In the genomic region with DNA sequence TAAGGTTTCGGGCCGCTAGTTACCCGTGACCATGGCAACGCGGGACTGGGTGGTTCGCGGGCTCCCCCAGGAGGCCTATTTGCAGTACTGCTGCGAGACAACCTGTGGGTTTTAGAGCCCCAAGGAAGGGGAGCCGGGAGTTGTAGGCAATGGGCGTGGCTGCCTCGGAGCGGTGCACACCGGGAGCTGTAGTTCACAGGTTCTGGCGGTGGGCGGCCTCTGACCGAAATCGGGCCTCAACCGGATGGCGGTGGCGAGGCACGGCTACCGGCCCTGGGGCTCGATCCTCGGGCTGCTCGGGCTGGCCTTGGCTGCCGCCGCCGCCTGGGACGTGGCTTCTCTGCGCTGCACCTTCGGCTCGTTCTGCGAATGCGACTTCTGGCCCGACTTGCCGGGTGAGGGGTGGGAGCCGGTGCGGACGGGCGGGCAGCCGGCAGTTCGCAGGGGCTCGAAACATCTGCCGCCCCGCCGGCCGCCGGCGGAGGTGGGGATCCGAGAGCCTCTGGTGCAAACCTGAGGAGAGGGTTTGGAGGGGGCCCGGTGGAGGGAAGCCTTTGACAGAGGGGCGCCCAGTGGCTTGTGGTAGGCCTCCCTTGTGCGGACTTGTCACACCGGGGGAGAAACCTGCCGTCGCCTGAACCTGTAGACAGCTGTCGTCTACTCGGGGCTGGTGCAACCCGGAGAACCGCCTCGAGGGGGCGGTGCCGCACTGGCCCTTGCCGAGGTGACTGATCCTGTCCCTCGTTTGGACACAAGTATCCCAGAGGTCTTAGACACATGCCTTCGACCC, we compare ENCODE assay signal across 8 mouse cellular contexts. TPM values are rescaled to one million over a fixed set of nuclear protein-coding genes. Genes with fewer than 3 reads are reported as not detected.
DNase-seq lines count a peak whose midpoint lies in the region; ATAC-seq and TF ChIP-seq lines count a peak whose summit lies in the region.

A gene (plus strand): TSS at position 179 of the 790 bp plus-strand sequence.

- peak; percentile 94 for TF ChIP-seq CTCF in C2C12 (IDR thresholded peaks at IDR 0.05; ENCODE audit: control insufficient read depth, insufficient read depth, insufficient read length)
- peak; percentile 96 for TF ChIP-seq CTCF in brain, embryonic 14.5 days (IDR thresholded peaks at IDR 0.05; ENCODE audit: borderline replicate concordance, extremely low read depth, insufficient read depth, insufficient read length)
- peak; percentile 92 for TF ChIP-seq CTCF in liver, adult 2 months (IDR thresholded peaks at IDR 0.05; ENCODE audit: low read depth, low read length)

- H3ac ChIP-seq in C2C12 (ENCODE audit: control insufficient read depth, insufficient read length, low read depth) (peak within 1 kb of the TSS; percentile 98), myocyte (ENCODE audit: control insufficient read depth, insufficient read length) (peak within 1 kb of the TSS; percentile 50)

- H3K27me3 ChIP-seq in C2C12 (ENCODE audit: control insufficient read depth, insufficient read depth, insufficient read length) = peaks cover 6% of the 10 kb centered on the region
- no peaks in the 10 kb centered on the region for H3K27me3 ChIP-seq in erythroblast, embryonic 14.5 days (ENCODE audit: control insufficient read depth)
- H3K27me3 ChIP-seq in heart, embryonic 11.5 days (ENCODE audit: control insufficient read depth, insufficient read depth, low read length) = no peaks in the 10 kb centered on the region
- no peaks in the 10 kb centered on the region for H3K27me3 ChIP-seq in kidney, embryonic 16.5 days (ENCODE audit: insufficient read depth, low read length)
- H3K27me3 ChIP-seq in liver, adult 2 months (ENCODE audit: control insufficient read depth, insufficient read depth, low read length) = no peaks in the 10 kb centered on the region
- H3K27me3 ChIP-seq in myocyte (ENCODE audit: control insufficient read depth, insufficient read depth, insufficient read length) = no peaks in the 10 kb centered on the region
- no peaks in the 10 kb centered on the region for H3K27me3 ChIP-seq in splenic B cell, adult 2 months (ENCODE audit: control insufficient read depth, insufficient read depth, low read length, poor library complexity, severe bottlenecking)

- H3K27ac ChIP-seq in heart, embryonic 11.5 days (ENCODE audit: low read depth, low read length) = peak within 1 kb of the TSS; percentile 83
- H3K27ac ChIP-seq in kidney, embryonic 16.5 days (ENCODE audit: low read length) = peak within 1 kb of the TSS; percentile 87
- H3K27ac ChIP-seq in liver, adult 2 months (replicated peaks; ENCODE audit: insufficient read depth, low read depth, low read length) = peak within 1 kb of the TSS; percentile 86

- peaks cover 10% of the 10 kb centered on the region for H3K36me3 ChIP-seq in C2C12 (ENCODE audit: control insufficient read depth, insufficient read depth)
- peaks cover 25% of the 10 kb centered on the region for H3K36me3 ChIP-seq in erythroblast, embryonic 14.5 days (ENCODE audit: control insufficient read depth)
- peaks cover 16% of the 10 kb centered on the region; the same call in 1 of the 2 replicates for H3K36me3 ChIP-seq in heart, embryonic 11.5 days (ENCODE audit: control insufficient read depth, insufficient read depth, low read length)
- peaks cover 28% of the 10 kb centered on the region for H3K36me3 ChIP-seq in kidney, embryonic 16.5 days (ENCODE audit: insufficient read depth, low read length)
- H3K36me3 ChIP-seq in liver, adult 2 months (ENCODE audit: control insufficient read depth, insufficient read depth, low read length) = no peaks in the 10 kb centered on the region; the same call in 1 of the 2 replicates
- H3K36me3 ChIP-seq in myocyte (ENCODE audit: control insufficient read depth, insufficient read depth) = no peaks in the 10 kb centered on the region
- H3K36me3 ChIP-seq in splenic B cell, adult 2 months (ENCODE audit: control insufficient read depth, insufficient read depth, low read length, poor library complexity, severe bottlenecking) = peaks cover 8% of the 10 kb centered on the region

- TF ChIP-seq POLR2A in brain, embryonic 14.5 days (IDR thresholded peaks at IDR 0.05; ENCODE audit: borderline replicate concordance, extremely low read depth, insufficient read depth, insufficient read length, poor library complexity, severe bottlenecking) = peak; percentile 66
- TF ChIP-seq POLR2A in liver, adult 2 months (IDR thresholded peaks at IDR 0.05; ENCODE audit: extremely low read depth, insufficient read depth, low read length) = peak; percentile 39; the same call in 1 of the 2 replicates
- TF ChIP-seq POLR2A in myocyte (IDR thresholded peaks at IDR 0.05; ENCODE audit: insufficient read length, low read depth) = peak; percentile 86

- H3K79me3 ChIP-seq in C2C12 (ENCODE audit: low read depth) = no peaks in the 10 kb centered on the region

- H3K79me2 ChIP-seq in C2C12 (ENCODE audit: control insufficient read depth, insufficient read depth) (no peaks in the 10 kb centered on the region), myocyte (ENCODE audit: control insufficient read depth, insufficient read depth) (no peaks in the 10 kb centered on the region)
- H3K79me2 ChIP-seq in liver, adult 2 months (ENCODE audit: control insufficient read depth, insufficient read depth, low read length) = no peaks in the 10 kb centered on the region

- ATAC-seq in heart, embryonic 11.5 days (replicated peaks; ENCODE audit: insufficient number of reproducible peaks, low FRiP score, low TSS enrichment) = peak; percentile 92
- ATAC-seq in kidney, embryonic 16.5 days (ENCODE audit: low FRiP score, low TSS enrichment) = peak; percentile 95

- peak within 1 kb of the TSS; percentile 85 for H3K9ac ChIP-seq in heart, embryonic 11.5 days (ENCODE audit: low read depth, low read length)
- peak within 1 kb of the TSS; percentile 92 for H3K9ac ChIP-seq in kidney, embryonic 16.5 days (replicated peaks; ENCODE audit: low read length)
- peak within 1 kb of the TSS; percentile 99 for H3K9ac ChIP-seq in liver, adult 2 months (ENCODE audit: low read depth, low read length)

- no peaks in the 10 kb centered on the region for H3K9me3 ChIP-seq in erythroblast, embryonic 14.5 days (ENCODE audit: control insufficient read depth, low read length)
- H3K9me3 ChIP-seq in heart, embryonic 11.5 days (replicated peaks; ENCODE audit: control insufficient read depth, low read length) = no peaks in the 10 kb centered on the region
- no peaks in the 10 kb centered on the region for H3K9me3 ChIP-seq in kidney, embryonic 16.5 days (ENCODE audit: low read length)

- peaks cover 20% of the 10 kb centered on the region for H3K4me1 ChIP-seq in erythroblast, embryonic 14.5 days (ENCODE audit: control insufficient read depth)
- H3K4me1 ChIP-seq in heart, embryonic 11.5 days (ENCODE audit: control insufficient read depth, insufficient read depth, low read length) = 0 out of 2 replicates have a peak, but pooled peaks cover 2% of the 10 kb centered on the region
- peaks cover 13% of the 10 kb centered on the region for H3K4me1 ChIP-seq in kidney, embryonic 16.5 days (ENCODE audit: insufficient read depth, low read length)
- no peaks in the 10 kb centered on the region for H3K4me1 ChIP-seq in liver, adult 2 months (ENCODE audit: control insufficient read depth, insufficient read depth, low read length)

- DNase-seq in brain, embryonic 14.5 days (ENCODE audit: low read depth) = peak; percentile 99
- peak; percentile 90 for DNase-seq in liver, adult 2 months (ENCODE audit: extremely low read depth, low read depth, low spot score)
- DNase-seq in splenic B cell, adult 2 months (ENCODE audit: low read depth, low spot score) = peak; percentile 98

- peak within 1 kb of the TSS; percentile 55 for H3K4me3 ChIP-seq in C2C12 (ENCODE audit: insufficient read depth, poor library complexity, severe bottlenecking)
- peak within 1 kb of the TSS; percentile 75 for H3K4me3 ChIP-seq in erythroblast, embryonic 14.5 days (replicated peaks)
- H3K4me3 ChIP-seq in heart, embryonic 11.5 days (ENCODE audit: low read depth, low read length) = peak within 1 kb of the TSS; percentile 69
- peak within 1 kb of the TSS; percentile 78 for H3K4me3 ChIP-seq in kidney, embryonic 16.5 days (ENCODE audit: low read length)
- H3K4me3 ChIP-seq in liver, adult 2 months (ENCODE audit: insufficient read depth, low read depth, low read length) = peak within 1 kb of the TSS; percentile 92
- peak within 1 kb of the TSS; percentile 34 for H3K4me3 ChIP-seq in myocyte

- H3K4me2 ChIP-seq in heart, embryonic 11.5 days = peak within 1 kb of the TSS; percentile 67
- peak within 1 kb of the TSS; percentile 64 for H3K4me2 ChIP-seq in kidney, embryonic 16.5 days (replicated peaks; ENCODE audit: low read depth, low read length)
- peak within 1 kb of the TSS; percentile 85 for H3K4me2 ChIP-seq in myocyte (ENCODE audit: low read depth)

- under 1% methylated on average over 65 of the region's 66 CpGs for WGBS in heart, embryonic 11.5 days (ENCODE audit: insufficient replicate concordance)
- WGBS in kidney, embryonic 16.5 days = under 1% methylated on average over 63 of the region's 66 CpGs
- under 1% methylated on average over 66 of the region's 66 CpGs for WGBS in liver, adult 2 months

TF ChIP-seq in C2C12, 6 proteins besides CTCF, POLR2A, EP300 and RAD21 (continues in another document):
- TF ChIP-seq USF1 (IDR thresholded peaks at IDR 0.05; ENCODE audit: low read depth) (no peak), MYOD1 (IDR thresholded peaks at IDR 0.05; ENCODE audit: control insufficient read depth, insufficient read length, low read depth) (peak; percentile 33), CEBPB (IDR thresholded peaks at IDR 0.05; ENCODE audit: low read depth) (no peak), MYOG (IDR thresholded peaks at IDR 0.05; ENCODE audit: control insufficient read depth, extremely low read depth, insufficient read length) (no peak), MAX (IDR thresholded peaks at IDR 0.05) (no peak)

TF ChIP-seq in myocyte, 11 proteins besides CTCF, POLR2A, EP300 and RAD21 (continues in another document):
- TF ChIP-seq MYOD1 (IDR thresholded peaks at IDR 0.05; ENCODE audit: control insufficient read depth in 1 of 3, insufficient read length in 2 of 3, low read depth in 2 of 3) = peak in 2 of 3 experiments; percentile 57 to 88
- no peak for TF ChIP-seq MAX (IDR thresholded peaks at IDR 0.05; ENCODE audit: low read depth)
- no peak for TF ChIP-seq TCF12 (IDR thresholded peaks at IDR 0.05; ENCODE audit: insufficient read depth, poor library complexity, severe bottlenecking)
- TF ChIP-seq USF1 (IDR thresholded peaks at IDR 0.05; ENCODE audit: low read depth) = no peak
- TF ChIP-seq SRF (IDR thresholded peaks at IDR 0.05; ENCODE audit: control insufficient read depth, insufficient read length, low read depth) = peak; percentile 71
- no peak for TF ChIP-seq CEBPB (IDR thresholded peaks at IDR 0.05; ENCODE audit: insufficient read depth, poor library complexity, severe bottlenecking)

RNA-seq across cellular contexts. Expression of the gene that starts here (rescaled TPM):
- 35.7 TPM for polyA plus RNA-seq in C2C12 (2012; fragmentation: generic; extraction: Trizol)
- polyA plus RNA-seq in brain, embryonic 14.5 days (2012; rRNA removed) = 60.6 and 96.6 TPM in 2 replicates
- polyA plus RNA-seq in erythroblast, embryonic 14.5 days (2012) = 1.5 and 2.4 TPM in 2 replicates
- 39.8 and 46.6 TPM in 2 replicates for polyA plus RNA-seq in heart, embryonic 11.5 days (2014; fragmentation: Nextera tagmentation; extraction: Ambion mirVana)
- polyA plus RNA-seq in kidney, embryonic 16.5 days (2015; fragmentation: Nextera tagmentation; extraction: Ambion mirVana) = 79.3 and 82.9 TPM in 2 replicates
- total RNA-seq in liver, adult 2 months (2014; rRNA removed) = 26.6 and 35.6 TPM in 2 replicates
- polyA plus RNA-seq in liver, adult 2 months (2012; rRNA removed) = 72.6 and 77.4 TPM in 2 replicates
- 37.3 TPM for polyA plus RNA-seq in myocyte (2012; fragmentation: generic; extraction: Trizol)

Comparison
In these comparisons a context has a peak if more than half of its experiments do, and no peak if none do; other contexts are left out.
1. Peak in every context shown above with its lines: DNase-seq, ATAC-seq, H3K4me3 ChIP-seq and H3K27ac ChIP-seq.
2. RNA of the gene that starts here (polyA plus RNA-seq): 79.3 to 82.9 TPM in kidney, embryonic 16.5 days, 72.6 to 77.4 TPM in liver, adult 2 months, 60.6 to 96.6 TPM in brain, embryonic 14.5 days, 39.8 to 46.6 TPM in heart, embryonic 11.5 days, 37.3 TPM in myocyte (single experiment) and 35.7 TPM in C2C12 (single experiment); 1.5 to 2.4 TPM in erythroblast, embryonic 14.5 days; every median in the first group is over 10 times any median in the second.
3. H3K4me3 ChIP-seq: peak in every context shown above with its lines; median percentile 92 in liver, adult 2 months; 78 in kidney, embryonic 16.5 days; 75 in erythroblast, embryonic 14.5 days; 69 in heart, embryonic 11.5 days; 55 in C2C12; 34 in myocyte.